13 mouse cellular contexts compared by ENCODE assay signal in the genomic region with DNA sequence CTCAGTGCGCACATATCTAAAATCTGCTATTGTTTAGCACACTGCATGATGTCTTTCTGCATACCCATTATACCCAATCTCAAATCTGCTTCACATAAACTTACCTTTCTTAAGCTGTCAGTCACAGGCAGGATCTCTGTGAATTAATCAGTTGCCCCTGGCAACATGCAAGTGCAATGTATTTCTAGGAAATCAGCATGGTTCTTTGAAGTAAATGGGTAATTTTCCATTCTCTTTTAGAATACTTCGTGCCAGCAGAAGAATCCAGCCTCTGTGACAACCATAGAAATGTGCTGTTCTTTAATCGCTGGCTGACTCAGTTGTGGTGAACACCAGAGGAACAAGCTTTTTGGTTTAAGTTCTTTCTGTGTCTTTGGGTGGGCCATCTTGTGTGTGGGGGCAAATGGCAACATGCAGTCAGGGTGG.
A peak's percentile ranks its signal among the peaks of the same experiment; 100 is the strongest.
DNase-seq lines count a peak whose midpoint lies in the region; ATAC-seq and TF ChIP-seq lines count a peak whose summit lies in the region.
"Had no signal": no experiment of that assay in that cellular context is flagged by ENCODE, and none has a peak within 500 bp of the region (broad histone marks: within the 10 kb centered on the region; RNA-seq: fewer than 3 reads in every experiment).

No protein-coding gene starts in this region.

- DNase-seq in left cerebral cortex, adult 11 months (ENCODE audit: low spot score) = peak; percentile 27
- no peak for DNase-seq in left cerebral cortex, adult 2 months (ENCODE audit: extremely low spot score in 1 of 2, low spot score in 2 of 2)
- DNase-seq in cerebellum, postnatal 10 days = no peak
- DNase-seq in adipocyte (ENCODE audit: low spot score) = no peak
- DNase-seq: cerebellum, adult 2 months; heart, postnatal 10 days; kidney, postnatal 10 days; thymus, postnatal 25 days had no signal

- no peak overlapping the region for H3K9ac ChIP-seq in hindbrain, embryonic 13.5 days
- no peak overlapping the region for H3K9ac ChIP-seq in midbrain, embryonic 15.5 days

- no peak overlapping the region for H3K4me3 ChIP-seq in left cerebral cortex, adult 2 months
- no peak overlapping the region for H3K4me3 ChIP-seq in embryonic fibroblast, embryonic 13.5 days (ENCODE audit: insufficient read depth, low read length)
- no peak overlapping the region for H3K4me3 ChIP-seq in hindbrain, embryonic 13.5 days
- H3K4me3 ChIP-seq in midbrain, embryonic 15.5 days = no peak overlapping the region

- no peaks in the 10 kb centered on the region for H3K36me3 ChIP-seq in hindbrain, embryonic 13.5 days
- no peaks in the 10 kb centered on the region for H3K36me3 ChIP-seq in midbrain, embryonic 15.5 days (replicated peaks)

- 35% methylated on average over 3 of the region's 3 CpGs for WGBS in hindbrain, embryonic 13.5 days
- WGBS in midbrain, embryonic 15.5 days = 14% methylated on average over 3 of the region's 3 CpGs

- no peaks in the 10 kb centered on the region for H3K27me3 ChIP-seq in hindbrain, embryonic 13.5 days
- H3K27me3 ChIP-seq in midbrain, embryonic 15.5 days (replicated peaks) = no peaks in the 10 kb centered on the region

- no peak for TF ChIP-seq CTCF in left cerebral cortex, adult 2 months (IDR thresholded peaks at IDR 0.05)
- no peak for TF ChIP-seq CTCF in embryonic fibroblast, embryonic 13.5 days (IDR thresholded peaks at IDR 0.05; ENCODE audit: borderline replicate concordance, insufficient read depth, low read length)

- H3K9me3 ChIP-seq in hindbrain, embryonic 13.5 days = no peaks in the 10 kb centered on the region
- H3K9me3 ChIP-seq in midbrain, embryonic 15.5 days = no peaks in the 10 kb centered on the region

- peak; percentile 77 for ATAC-seq in hindbrain, embryonic 13.5 days (ENCODE audit: low FRiP score)
- peak; percentile 94 for ATAC-seq in midbrain, embryonic 15.5 days (replicated peaks)
- ATAC-seq in CD4-positive, CD25-positive, alpha-beta regulatory T cell, adult 4 months = no peak

- H3K4me2 ChIP-seq in hindbrain, embryonic 13.5 days = no peak overlapping the region
- no peak overlapping the region for H3K4me2 ChIP-seq in midbrain, embryonic 15.5 days
- H3K4me2 ChIP-seq: liver, embryonic 11.5 days had no signal

- H3K27ac ChIP-seq in left cerebral cortex, adult 2 months = no peak overlapping the region
- peak overlapping the region; percentile 47; the same call in 1 of the 2 replicates for H3K27ac ChIP-seq in embryonic fibroblast, embryonic 13.5 days (ENCODE audit: insufficient read depth, low read length)
- no peak overlapping the region for H3K27ac ChIP-seq in hindbrain, embryonic 13.5 days
- peak overlapping the region; percentile 70 for H3K27ac ChIP-seq in midbrain, embryonic 15.5 days

- peaks cover 3% of the 10 kb centered on the region; the same call in 1 of the 2 replicates for H3K4me1 ChIP-seq in embryonic fibroblast, embryonic 13.5 days (ENCODE audit: control insufficient read depth, insufficient read depth, low read length)
- H3K4me1 ChIP-seq in hindbrain, embryonic 13.5 days (replicated peaks) = peaks cover 6% of the 10 kb centered on the region; the same call in 1 of the 2 replicates
- H3K4me1 ChIP-seq in midbrain, embryonic 15.5 days = peaks cover 8% of the 10 kb centered on the region

- no peak for TF ChIP-seq POLR2A in embryonic fibroblast, embryonic 13.5 days (IDR thresholded peaks at IDR 0.05; ENCODE audit: low read depth, low read length)

- intact Hi-C loops in left cerebral cortex, adult 2 months (cut with DNase I) = no loop called here

Comparison
In these comparisons a context has a peak if more than half of its experiments do, and no peak if none do; other contexts are left out.
1. H3K27ac ChIP-seq: peak in embryonic fibroblast, embryonic 13.5 days (single experiment) and midbrain, embryonic 15.5 days (single experiment); none in left cerebral cortex, adult 2 months (single experiment) and hindbrain, embryonic 13.5 days (single experiment).